Mouse (Mus musculus): Measurements from ENCODE around the gene Col9a1. TPM values are rescaled to one million over a fixed set of nuclear protein-coding genes. Genes with fewer than 3 reads are reported as not detected.
A peak's percentile ranks its signal among the peaks of the same experiment; 100 is the strongest.

Col9a1 gene
- polyA plus RNA-seq, 1 experiment from 2014 or later, result 5.5 TPM

- ATAC-seq (replicated peaks; ENCODE audit: low FRiP score, low read depth), result no peak
- TF ChIP-seq CTCF (IDR thresholded peaks at IDR 0.05; ENCODE audit: low read depth), result no peak
Measured at GRCm38 (mm10) chr1:24195951-24196517, 18.6 kb downstream of the Col9a1 start.

GRCm38 (mm10) chr1:24211621-24212385, 34.4 kb downstream of the Col9a1 start:
- 80% methylated on average over 9 of the region's 9 CpGs for WGBS

More at GRCm38 (mm10) chr1:24195951-24196517, 18.6 kb downstream of the Col9a1 start:
- 0 out of 2 replicates have a peak, but pooled peaks cover 4% of the 10 kb centered on the region for H3K4me1 ChIP-seq (replicated peaks; ENCODE audit: insufficient read depth, low read length)
- 0 out of 2 replicates have a peak overlapping the region, but pooled peaks have one; percentile 27 for H3K4me2 ChIP-seq (ENCODE audit: low read length)
- no peak overlapping the region for H3K9ac ChIP-seq (ENCODE audit: low read depth, low read length)
- no peaks in the 10 kb centered on the region for H3K27me3 ChIP-seq (ENCODE audit: insufficient read depth, low read length)
- peak; percentile 35 for DNase-seq (ENCODE audit: low spot score)
- H3K9me3 ChIP-seq (replicated peaks; ENCODE audit: low read length), result no peaks in the 10 kb centered on the region
- 2% methylated on average over 3 of the region's 3 CpGs for WGBS
- H3K4me3 ChIP-seq (replicated peaks; ENCODE audit: low read depth, low read length), result no peak overlapping the region
- no peak overlapping the region for H3K27ac ChIP-seq
- no peaks in the 10 kb centered on the region for H3K36me3 ChIP-seq (ENCODE audit: insufficient read depth, low read length)

GRCm38 (mm10) chr1:24219041-24219440, 41.6 kb downstream of the Col9a1 start:
- DNase-seq (ENCODE audit: low spot score), result no peak
- Histone ChIP-seq H3K27ac (no peak overlapping the region), H3K36me3 (ENCODE audit: insufficient read depth, low read length) (no peaks in the 10 kb centered on the region), H3K4me2 (ENCODE audit: low read length) (no peak overlapping the region), H3K4me3 (replicated peaks; ENCODE audit: low read depth, low read length) (no peak overlapping the region), H3K9ac (ENCODE audit: low read depth, low read length) (no peak overlapping the region), H3K27me3 (ENCODE audit: insufficient read depth, low read length) (no peaks in the 10 kb centered on the region), H3K9me3 (replicated peaks; ENCODE audit: low read length) (no peaks in the 10 kb centered on the region), H3K4me1 (replicated peaks; ENCODE audit: insufficient read depth, low read length) (no peaks in the 10 kb centered on the region)
- no peak for ATAC-seq (replicated peaks; ENCODE audit: low FRiP score, low read depth)
- no peak for TF ChIP-seq CTCF (IDR thresholded peaks at IDR 0.05; ENCODE audit: low read depth)
- 62% methylated on average over 6 of the region's 6 CpGs for WGBS

More at GRCm38 (mm10) chr1:24211621-24212385, 34.4 kb downstream of the Col9a1 start:
- no peak overlapping the region for H3K9ac ChIP-seq (ENCODE audit: low read depth, low read length)
- TF ChIP-seq CTCF (IDR thresholded peaks at IDR 0.05; ENCODE audit: low read depth), result no peak
- no peak overlapping the region for H3K4me3 ChIP-seq (replicated peaks; ENCODE audit: low read depth, low read length)
- no peak for DNase-seq (ENCODE audit: low spot score)
- H3K27ac ChIP-seq, result no peak overlapping the region
- H3K36me3 ChIP-seq (ENCODE audit: insufficient read depth, low read length), result no peaks in the 10 kb centered on the region
- no peak for ATAC-seq (replicated peaks; ENCODE audit: low FRiP score, low read depth)
- no peaks in the 10 kb centered on the region for H3K4me1 ChIP-seq (replicated peaks; ENCODE audit: insufficient read depth, low read length)
- H3K9me3 ChIP-seq (replicated peaks; ENCODE audit: low read length), result no peaks in the 10 kb centered on the region
- H3K27me3 ChIP-seq (ENCODE audit: insufficient read depth, low read length), result no peaks in the 10 kb centered on the region
- no peak overlapping the region for H3K4me2 ChIP-seq (ENCODE audit: low read length)

- no peak for TF ChIP-seq CTCF (IDR thresholded peaks at IDR 0.05; ENCODE audit: low read depth)
- 85% methylated on average over 2 of the region's 2 CpGs for WGBS
- ATAC-seq (replicated peaks; ENCODE audit: low FRiP score, low read depth) (no peak), DNase-seq (ENCODE audit: low spot score) (no peak)
- no peak overlapping the region for H3K4me2 ChIP-seq (ENCODE audit: low read length)
- H3K27ac ChIP-seq, result no peak overlapping the region
- H3K36me3 ChIP-seq (ENCODE audit: insufficient read depth, low read length), result no peaks in the 10 kb centered on the region
- H3K4me3 ChIP-seq (replicated peaks; ENCODE audit: low read depth, low read length), result no peak overlapping the region
- no peaks in the 10 kb centered on the region for H3K27me3 ChIP-seq (ENCODE audit: insufficient read depth, low read length)
- H3K4me1 ChIP-seq (replicated peaks; ENCODE audit: insufficient read depth, low read length), result no peaks in the 10 kb centered on the region
- no peaks in the 10 kb centered on the region for H3K9me3 ChIP-seq (replicated peaks; ENCODE audit: low read length)
- H3K9ac ChIP-seq (ENCODE audit: low read depth, low read length), result no peak overlapping the region
Measured at GRCm38 (mm10) chr1:24222231-24222630, 44.8 kb downstream of the Col9a1 start.

GRCm38 (mm10) chr1:24222981-24223612, 45.7 kb downstream of the Col9a1 start:
- H3K27ac ChIP-seq, result no peak overlapping the region
- TF ChIP-seq CTCF (IDR thresholded peaks at IDR 0.05; ENCODE audit: low read depth), result no peak
- H3K4me3 ChIP-seq (replicated peaks; ENCODE audit: low read depth, low read length), result no peak overlapping the region
- H3K36me3 ChIP-seq (ENCODE audit: insufficient read depth, low read length), result no peaks in the 10 kb centered on the region
- H3K9me3 ChIP-seq (replicated peaks; ENCODE audit: low read length), result no peaks in the 10 kb centered on the region
- DNase-seq (ENCODE audit: low spot score) (no peak), ATAC-seq (replicated peaks; ENCODE audit: low FRiP score, low read depth) (no peak)
- no peak overlapping the region for H3K9ac ChIP-seq (ENCODE audit: low read depth, low read length)
- H3K4me2 ChIP-seq (ENCODE audit: low read length), result no peak overlapping the region
- H3K27me3 ChIP-seq (ENCODE audit: insufficient read depth, low read length), result no peaks in the 10 kb centered on the region
- 88% methylated on average over 8 of the region's 8 CpGs for WGBS
- no peaks in the 10 kb centered on the region for H3K4me1 ChIP-seq (replicated peaks; ENCODE audit: insufficient read depth, low read length)

- no peaks in the 10 kb centered on the region for H3K27me3 ChIP-seq (ENCODE audit: insufficient read depth, low read length)
- H3K4me3 ChIP-seq (replicated peaks; ENCODE audit: low read depth, low read length), result no peak overlapping the region
- 79% methylated on average over 4 of the region's 4 CpGs for WGBS
- no peak overlapping the region for H3K4me2 ChIP-seq (ENCODE audit: low read length)
- no peaks in the 10 kb centered on the region for H3K36me3 ChIP-seq (ENCODE audit: insufficient read depth, low read length)
- DNase-seq (ENCODE audit: low spot score) (no peak), ATAC-seq (replicated peaks; ENCODE audit: low FRiP score, low read depth) (no peak)
- no peaks in the 10 kb centered on the region for H3K9me3 ChIP-seq (replicated peaks; ENCODE audit: low read length)
- H3K9ac ChIP-seq (ENCODE audit: low read depth, low read length), result no peak overlapping the region
- no peak overlapping the region for H3K27ac ChIP-seq
- TF ChIP-seq CTCF (IDR thresholded peaks at IDR 0.05; ENCODE audit: low read depth), result no peak
- no peaks in the 10 kb centered on the region for H3K4me1 ChIP-seq (replicated peaks; ENCODE audit: insufficient read depth, low read length)
Measured at GRCm38 (mm10) chr1:24225825-24226526, 48.6 kb downstream of the Col9a1 start.

Measured in kidney, postnatal 0 days (tissue).